Mouse (Mus musculus) kidney, embryonic 16.5 days (tissue): ENCODE measurements around the gene 1700021F07Rik. TPM values are rescaled to one million over a fixed set of nuclear protein-coding genes. Genes with fewer than 3 reads are reported as not detected.
A peak's percentile ranks its signal among the peaks of the same experiment; 100 is the strongest.

Experiments used
- ATAC-seq: fragments of 200-750 bp; cut with Nextera tagmentation; 2 replicates; pipeline ENCODE4 v1.8.0; 2017; ENCODE audit warnings: moderate TSS enrichment; ENCODE audit not compliant: low FRiP score, low TSS enrichment
- H3K27ac ChIP-seq: fragments of 300-500 bp; sonication (generic); 2 replicates; pipeline ENCODE4 v1.5.1; 2014; ENCODE audit warnings: low read length
- H3K27me3 ChIP-seq: fragments of 300-500 bp; sonication (generic); 2 replicates; pipeline ENCODE4 v1.6.1; 2014; ENCODE audit warnings: low read length, control low read depth, mixed read lengths; ENCODE audit not compliant: insufficient read depth
- H3K36me3 ChIP-seq: fragments of 300-500 bp; sonication (generic); 2 replicates; pipeline ENCODE4 v1.6.1; 2014; ENCODE audit warnings: low read length, control low read depth, mixed read lengths; ENCODE audit not compliant: insufficient read depth
- H3K4me1 ChIP-seq: fragments of 300-500 bp; sonication (generic); 2 replicates; pipeline ENCODE4 v1.6.1; 2014; ENCODE audit warnings: low read length, control low read depth, mixed read lengths; ENCODE audit not compliant: insufficient read depth
- H3K4me2 ChIP-seq: fragments of 300-500 bp; sonication (generic); replicated peaks from 2 replicates; pipeline ENCODE4 v1.6.1; 2014; ENCODE audit warnings: low read depth, low read length
- H3K4me3 ChIP-seq: fragments of 300-500 bp; sonication (generic); 2 replicates; pipeline ENCODE4 v1.5.1; 2014; ENCODE audit warnings: mild to moderate bottlenecking, low read length
- H3K9ac ChIP-seq: fragments of 300-500 bp; sonication (generic); replicated peaks from 2 replicates; pipeline ENCODE4 v1.6.1; 2014; ENCODE audit warnings: low read length
- H3K9me3 ChIP-seq: fragments of 300-500 bp; sonication (generic); 2 replicates; pipeline ENCODE4 v1.6.1; 2016; ENCODE audit warnings: low read length, control low read depth
- WGBS: fragments of 180-500 bp; shearing (Covaris S2); extraction: QIAGEN DNeasy Blood & Tissue Kit; methylation state at CpG from one replicate; pipeline ENCODE4 v1.1.7; 2014; 5-methylcytosine and 5-hydroxymethylcytosine counted together
- polyA plus RNA-seq: library from polyadenylated mRNA; unstranded; fragments of >200 nt; fragmentation: Nextera tagmentation; extraction: Ambion mirVana; gene quantifications from 2 replicates; pipeline ENCODE4 v1.2.1, GENCODE M21; 2015

1700021F07Rik gene
- polyA plus RNA-seq, 1 experiment from 2014 or later, result not detected

GRCm38 (mm10) chr2:173558754-173559396 lies 36.5 kb downstream of the 1700021F07Rik start:
- no peaks in the 10 kb centered on the region; the same call in 1 of the 2 replicates for H3K4me1 ChIP-seq
- H3K4me2 ChIP-seq, result no peak overlapping the region
- peak overlapping the region; percentile 62 for H3K27ac ChIP-seq
- ATAC-seq, result peak; percentile 87
- no peak overlapping the region for H3K9ac ChIP-seq
- no peaks in the 10 kb centered on the region for H3K9me3 ChIP-seq
- no peaks in the 10 kb centered on the region for H3K36me3 ChIP-seq
- 27% methylated on average over 12 of the region's 12 CpGs for WGBS
- no peaks in the 10 kb centered on the region for H3K27me3 ChIP-seq
- no peak overlapping the region for H3K4me3 ChIP-seq

DNA sequence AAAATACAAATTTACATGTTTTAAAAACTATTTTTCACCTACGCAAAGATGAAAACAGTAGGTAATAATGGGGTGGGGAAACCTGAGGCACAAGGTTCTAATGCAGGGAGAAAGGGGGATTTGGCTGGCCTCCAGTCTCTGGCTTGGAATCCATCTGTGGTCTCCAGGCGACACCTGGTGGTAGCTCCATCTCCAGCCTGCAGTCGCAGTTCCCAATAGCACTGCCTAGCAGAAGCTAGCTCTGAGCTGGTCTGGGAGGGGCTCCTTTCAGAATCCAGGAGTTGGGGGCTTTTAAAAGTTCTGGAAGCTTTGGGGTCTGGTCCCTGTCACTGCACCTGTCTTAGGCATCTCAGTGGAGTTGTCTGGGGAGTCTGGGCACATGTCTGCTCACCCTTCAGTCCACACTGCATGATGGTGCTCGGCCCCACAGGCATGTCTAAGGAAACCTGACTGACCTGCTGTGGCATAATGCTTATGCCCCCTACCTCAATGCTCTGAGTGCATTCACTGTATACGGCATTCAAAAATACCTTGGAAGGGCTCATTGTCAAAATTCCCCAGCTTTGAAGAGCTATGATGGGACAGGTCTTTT lies 39.6 kb downstream of the 1700021F07Rik start:
- H3K4me2 ChIP-seq, result no peak overlapping the region
- H3K4me3 ChIP-seq, result no peak overlapping the region
- no peak for ATAC-seq
- no peaks in the 10 kb centered on the region for H3K9me3 ChIP-seq
- H3K9ac ChIP-seq, result no peak overlapping the region
- H3K27me3 ChIP-seq, result no peaks in the 10 kb centered on the region
- peaks cover 16% of the 10 kb centered on the region for H3K4me1 ChIP-seq
- H3K36me3 ChIP-seq, result no peaks in the 10 kb centered on the region
- WGBS, result 42% methylated on average over 5 of the region's 5 CpGs
- no peak overlapping the region for H3K27ac ChIP-seq

DNA sequence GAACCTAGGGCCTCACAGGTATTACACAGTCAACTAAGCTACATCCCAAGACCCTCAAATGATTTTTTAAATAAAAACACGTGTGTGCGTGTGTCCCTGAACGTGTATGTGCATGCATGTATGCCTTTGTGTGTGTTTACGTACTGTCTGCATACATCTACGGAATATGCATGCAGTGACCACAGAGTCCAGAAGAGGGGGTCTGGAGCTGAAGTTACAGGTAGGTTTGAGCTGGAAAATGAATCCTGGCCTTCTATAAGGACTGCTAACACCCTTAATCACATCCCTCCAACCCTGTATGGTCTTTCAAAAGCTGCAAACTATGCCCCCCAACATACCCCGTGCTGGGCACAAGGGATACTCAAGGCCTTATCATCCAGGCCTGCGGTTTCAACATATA lies 41.0 kb downstream of the 1700021F07Rik start:
- Histone ChIP-seq H3K4me1 (peaks cover 16% of the 10 kb centered on the region), H3K27me3 (no peaks in the 10 kb centered on the region), H3K9ac (no peak overlapping the region), H3K36me3 (no peaks in the 10 kb centered on the region), H3K27ac (0 out of 2 replicates have a peak overlapping the region, but pooled peaks have one; percentile 12), H3K9me3 (no peaks in the 10 kb centered on the region), H3K4me3 (no peak overlapping the region), H3K4me2 (no peak overlapping the region)
- WGBS, result 70% methylated on average over 7 of the region's 7 CpGs
- ATAC-seq, result no peak

- no peak overlapping the region for H3K4me3 ChIP-seq
- 54% methylated on average over 9 of the region's 9 CpGs for WGBS
- no peak; the same call in 1 of the 2 replicates for ATAC-seq
- no peaks in the 10 kb centered on the region for H3K27me3 ChIP-seq
- H3K9ac ChIP-seq, result no peak overlapping the region
- H3K4me1 ChIP-seq, result peaks cover 16% of the 10 kb centered on the region
- H3K27ac ChIP-seq, result peak overlapping the region; percentile 34; the same call in 1 of the 2 replicates
- no peaks in the 10 kb centered on the region for H3K9me3 ChIP-seq
- no peaks in the 10 kb centered on the region for H3K36me3 ChIP-seq
- H3K4me2 ChIP-seq, result no peak overlapping the region
Measured at GRCm38 (mm10) chr2:173564179-173564578, 41.8 kb downstream of the 1700021F07Rik start.

Other genes starting within 250 kb of the 1700021F07Rik start
- gene Pmepa1, start 246.1 kb upstream of the 1700021F07Rik start, polyA plus RNA-seq, result 4.3 and 4.8 TPM in 2 replicates
- gene Ankrd60, start 55.8 kb downstream of the 1700021F07Rik start, polyA plus RNA-seq, result not detected in 2 replicates
- gene Rab22a, start 137.2 kb downstream of the 1700021F07Rik start, polyA plus RNA-seq, result 35.6 and 37.1 TPM in 2 replicates
- not detected in 2 replicates for gene 1700010B08Rik, start 196.8 kb downstream of the 1700021F07Rik start, polyA plus RNA-seq
- 18.2 and 24.2 TPM in 2 replicates for gene Vapb, start 214.9 kb downstream of the 1700021F07Rik start, polyA plus RNA-seq